Mouse (Mus musculus) liver, embryonic 14.5 days (tissue): ENCODE data around the gene Emx1. TPM values are rescaled to one million over a fixed set of nuclear protein-coding genes. Genes with fewer than 3 reads are reported as not detected.
A peak's percentile ranks its signal among the peaks of the same experiment; 100 is the strongest.

ENCODE experiments used
- ATAC-seq: fragments of 200-750 bp; cut with Nextera tagmentation; 2 replicates; pipeline ENCODE4 v1.8.0; 2017; ENCODE audit warnings: moderate number of reproducible peaks, mild to moderate bottlenecking, moderate library complexity; ENCODE audit not compliant: insufficient read depth
- DNase-seq, 3 experiments: peaks; one replicate each; pipeline ENCODE4 v3.0.0-alpha.2; 2012 to 2013; ENCODE audit warnings: low read depth in 3 of 3, low spot score in 3 of 3
- H3K27ac ChIP-seq: fragments of 300-500 bp; sonication (generic); 2 replicates; pipeline ENCODE4 v1.5.1; 2014; ENCODE audit warnings: moderate library complexity, mild to moderate bottlenecking, control low read depth, inconsistent platforms
- H3K27me3 ChIP-seq: fragments of 300-500 bp; sonication (generic); 2 replicates; pipeline ENCODE4 v1.6.1; 2014; ENCODE audit warnings: mild to moderate bottlenecking, low read length, moderate library complexity; ENCODE audit not compliant: control insufficient read depth, insufficient read depth
- H3K36me3 ChIP-seq: fragments of 300-500 bp; sonication (generic); replicated peaks from 2 replicates; pipeline ENCODE4 v1.6.1; 2014; ENCODE audit warnings: low read depth; ENCODE audit not compliant: control insufficient read depth, insufficient read depth
- H3K4me1 ChIP-seq, 2 experiments: fragments of 200-500 bp in 1 of 2; fragments of 300-500 bp in 1 of 2; sonication (generic) in 1 of 2; replicated peaks; 2 replicates each; pipeline ENCODE4 v1.6.1; 2012 to 2014; ENCODE audit warnings: antibody characterized with exemption in 1 of 2, inconsistent platforms in 1 of 2, low read length in 1 of 2; ENCODE audit not compliant: control insufficient read depth in 2 of 2, insufficient read depth in 2 of 2
- H3K4me2 ChIP-seq: fragments of 300-500 bp; sonication (generic); 2 replicates; pipeline ENCODE4 v1.6.1; 2014; ENCODE audit warnings: low read depth, mild to moderate bottlenecking, control low read depth, moderate library complexity
- H3K4me3 ChIP-seq, 2 experiments: fragments of 200-500 bp in 1 of 2; fragments of 300-500 bp in 1 of 2; sonication (generic) in 1 of 2; 2 replicates each; pipeline ENCODE4 v1.5.1; 2012 to 2014; ENCODE audit warnings: low read depth in 2 of 2, low read length in 2 of 2, mild to moderate bottlenecking in 2 of 2, control low read depth in 1 of 2, inconsistent platforms in 1 of 2, moderate library complexity in 1 of 2; ENCODE audit not compliant: insufficient read depth in 1 of 2
- H3K9ac ChIP-seq: fragments of 300-500 bp; sonication (generic); replicated peaks from 2 replicates; pipeline ENCODE4 v1.6.1; 2014; ENCODE audit warnings: mild to moderate bottlenecking, control low read depth, moderate library complexity
- H3K9me3 ChIP-seq: fragments of 300-500 bp; sonication (generic); 2 replicates; pipeline ENCODE4 v1.6.1; 2016; ENCODE audit warnings: low read length, mixed read lengths; ENCODE audit not compliant: control insufficient read depth
- CTCF ChIP-seq: IDR thresholded peaks from 2 replicates; pipeline ENCODE4 v1.5.1; 2016; ENCODE audit warnings: antibody characterized with exemption, low read depth, control low read depth
- EP300 ChIP-seq: IDR thresholded peaks from 2 replicates; pipeline ENCODE4 v1.6.1; 2016; ENCODE audit warnings: antibody characterized with exemption, low read depth
- WGBS: fragments of 180-500 bp; shearing (Covaris S2); extraction: QIAGEN DNeasy Blood & Tissue Kit; methylation state at CpG from one replicate; pipeline ENCODE4 v1.1.7; 2014; ENCODE audit not compliant: insufficient replicate concordance; 5-methylcytosine and 5-hydroxymethylcytosine counted together
- polyA plus RNA-seq, 2 experiments: library from polyadenylated mRNA; depleted of rRNA in 1 of 2; stranded (reverse) in 1 of 2; unstranded in 1 of 2; fragments of >200 nt; fragmentation: Nextera tagmentation in 1 of 2; extraction: Ambion mirVana in 1 of 2; gene quantifications; 2 replicates each; pipeline versions ENCODE4 v1.2.1 to v1.2.3; 2012 to 2014

Gene Emx1
- polyA plus RNA-seq, 2 experiments, result 0.03 TPM; not detected in 1

- ATAC-seq (no peak), DNase-seq (no peak)
- Histone ChIP-seq H3K9me3 (no peaks in the 10 kb centered on the region), H3K4me1 (no peaks in the 10 kb centered on the region), H3K36me3 (no peaks in the 10 kb centered on the region), H3K27me3 (no peaks in the 10 kb centered on the region), H3K4me2 (no peak overlapping the region), H3K9ac (no peak overlapping the region), H3K27ac (no peak overlapping the region), H3K4me3 (no peak overlapping the region)
- TF ChIP-seq EP300 (no peak), CTCF (peak; percentile 59)
- WGBS, result 30% methylated on average over 5 of the region's 5 CpGs
Observed at GRCm38 (mm10) chr6:85237001-85237400, 49.8 kb downstream of the Emx1 start.

- H3K27me3 ChIP-seq, result no peaks in the 10 kb centered on the region
- WGBS, result 50% methylated on average over 10 of the region's 10 CpGs
- DNase-seq (no peak), ATAC-seq (no peak)
- H3K9ac ChIP-seq, result no peak overlapping the region
- TF ChIP-seq CTCF (no peak), EP300 (no peak)
- H3K4me1 ChIP-seq, result no peaks in the 10 kb centered on the region
- H3K4me3 ChIP-seq, result no peak overlapping the region
- no peak overlapping the region for H3K27ac ChIP-seq
- no peaks in the 10 kb centered on the region for H3K9me3 ChIP-seq
- H3K36me3 ChIP-seq, result no peaks in the 10 kb centered on the region
- no peak overlapping the region for H3K4me2 ChIP-seq
Observed at GRCm38 (mm10) chr6:85237595-85238337, 50.5 kb downstream of the Emx1 start.

- no peaks in the 10 kb centered on the region for H3K4me1 ChIP-seq
- peak overlapping the region; percentile 26; the same call in 1 of the 2 replicates for H3K4me2 ChIP-seq
- TF ChIP-seq CTCF, result peak; percentile 86
- TF ChIP-seq EP300, result no peak
- H3K27me3 ChIP-seq, result no peaks in the 10 kb centered on the region
- no peak overlapping the region for H3K27ac ChIP-seq
- no peaks in the 10 kb centered on the region for H3K36me3 ChIP-seq
- peak in 2 of 3 experiments; percentile 9 to 22 for DNase-seq
- WGBS, result 8% methylated on average over 4 of the region's 4 CpGs
- H3K9ac ChIP-seq, result no peak overlapping the region
- H3K4me3 ChIP-seq, result no peak overlapping the region
- no peaks in the 10 kb centered on the region for H3K9me3 ChIP-seq
- no peak for ATAC-seq
Observed at GRCm38 (mm10) chr6:85239044-85239489, 51.8 kb downstream of the Emx1 start.

GRCm38 (mm10) chr6:85249821-85250220 lies 62.6 kb downstream of the Emx1 start:
- no peak overlapping the region for H3K9ac ChIP-seq
- DNase-seq (no peak), ATAC-seq (no peak)
- no peaks in the 10 kb centered on the region for H3K27me3 ChIP-seq
- no peak for TF ChIP-seq CTCF
- TF ChIP-seq EP300, result no peak
- H3K9me3 ChIP-seq, result no peaks in the 10 kb centered on the region
- no peak overlapping the region for H3K27ac ChIP-seq
- H3K4me1 ChIP-seq, result no peaks in the 10 kb centered on the region
- H3K4me3 ChIP-seq, result no peak overlapping the region
- H3K36me3 ChIP-seq, result no peaks in the 10 kb centered on the region
- H3K4me2 ChIP-seq, result no peak overlapping the region
- WGBS, result 64% methylated on average over 9 of the region's 9 CpGs

GRCm38 (mm10) chr6:85250811-85251241 lies 63.6 kb downstream of the Emx1 start:
- Histone ChIP-seq H3K36me3 (no peaks in the 10 kb centered on the region), H3K4me2 (no peak overlapping the region), H3K9me3 (no peaks in the 10 kb centered on the region), H3K9ac (no peak overlapping the region), H3K27ac (no peak overlapping the region), H3K27me3 (no peaks in the 10 kb centered on the region), H3K4me3 (no peak overlapping the region), H3K4me1 (no peaks in the 10 kb centered on the region)
- 48% methylated on average over 6 of the region's 6 CpGs for WGBS
- ATAC-seq (no peak), DNase-seq (no peak)
- TF ChIP-seq EP300 (no peak), CTCF (no peak)
